Comparison of ENCODE assay signal across 28 mouse cellular contexts in genomic region chr3:23946182-23946581, GRCm38 (mm10).
DNase-seq lines count a peak whose midpoint lies in the region; ATAC-seq and TF ChIP-seq lines count a peak whose summit lies in the region.
"Had no signal": no experiment of that assay in that cellular context is flagged by ENCODE, and none has a peak within 500 bp of the region (broad histone marks: within the 10 kb centered on the region; RNA-seq: fewer than 3 reads in every experiment).

No protein-coding gene starts in this region.

- H3K27ac ChIP-seq in hindbrain, embryonic 11.5 days (ENCODE audit: low read depth, low read length), result no peak overlapping the region
- no peak overlapping the region for H3K27ac ChIP-seq in hindbrain, embryonic 13.5 days
- H3K27ac ChIP-seq in hindbrain, embryonic 15.5 days (replicated peaks), result no peak overlapping the region
- H3K27ac ChIP-seq in hindbrain, embryonic 10.5 days, result no peak overlapping the region
- no peak overlapping the region for H3K27ac ChIP-seq in hindbrain, postnatal 0 days
- H3K27ac ChIP-seq: embryonic facial prominence, embryonic 13.5 days; embryonic facial prominence, embryonic 15.5 days; forebrain, embryonic 10.5 days; forebrain, embryonic 12.5 days had no signal

- H3K36me3 ChIP-seq in hindbrain, embryonic 11.5 days (ENCODE audit: control insufficient read depth, insufficient read depth, low read length), result no peaks in the 10 kb centered on the region
- no peaks in the 10 kb centered on the region for H3K36me3 ChIP-seq in hindbrain, embryonic 13.5 days
- no peaks in the 10 kb centered on the region for H3K36me3 ChIP-seq in hindbrain, embryonic 15.5 days
- no peaks in the 10 kb centered on the region for H3K36me3 ChIP-seq in hindbrain, embryonic 10.5 days
- H3K36me3 ChIP-seq in hindbrain, postnatal 0 days (ENCODE audit: insufficient read depth, low read length), result no peaks in the 10 kb centered on the region
- H3K36me3 ChIP-seq: embryonic facial prominence, embryonic 13.5 days; embryonic facial prominence, embryonic 15.5 days; forebrain, embryonic 10.5 days; forebrain, embryonic 12.5 days; G1E had no signal

- H3K4me3 ChIP-seq in hindbrain, embryonic 11.5 days (ENCODE audit: low read depth, low read length), result no peak overlapping the region
- no peak overlapping the region for H3K4me3 ChIP-seq in hindbrain, embryonic 13.5 days
- no peak overlapping the region for H3K4me3 ChIP-seq in hindbrain, embryonic 15.5 days
- H3K4me3 ChIP-seq in hindbrain, embryonic 10.5 days, result no peak overlapping the region
- no peak overlapping the region for H3K4me3 ChIP-seq in hindbrain, postnatal 0 days (ENCODE audit: low read length)
- H3K4me3 ChIP-seq: embryonic facial prominence, embryonic 13.5 days; embryonic facial prominence, embryonic 15.5 days; erythroblast, embryonic 14.5 days; forebrain, embryonic 10.5 days; forebrain, embryonic 12.5 days had no signal

- H3K9ac ChIP-seq in hindbrain, embryonic 11.5 days (ENCODE audit: low read depth, low read length), result no peak overlapping the region
- no peak overlapping the region for H3K9ac ChIP-seq in hindbrain, embryonic 13.5 days
- no peak overlapping the region for H3K9ac ChIP-seq in hindbrain, embryonic 15.5 days
- H3K9ac ChIP-seq in hindbrain, postnatal 0 days (replicated peaks; ENCODE audit: low read length), result no peak overlapping the region
- H3K9ac ChIP-seq: embryonic facial prominence, embryonic 13.5 days; embryonic facial prominence, embryonic 15.5 days; forebrain, embryonic 12.5 days had no signal

- no peak for TF ChIP-seq CTCF in brain, embryonic 14.5 days (IDR thresholded peaks at IDR 0.05; ENCODE audit: borderline replicate concordance, extremely low read depth, insufficient read depth, insufficient read length)
- no peak for TF ChIP-seq CTCF in hindbrain, postnatal 0 days (IDR thresholded peaks at IDR 0.05; ENCODE audit: low read depth)

- no peak overlapping the region for H3K4me2 ChIP-seq in hindbrain, embryonic 11.5 days (replicated peaks; ENCODE audit: low read depth, low read length)
- H3K4me2 ChIP-seq in hindbrain, embryonic 13.5 days, result no peak overlapping the region
- no peak overlapping the region for H3K4me2 ChIP-seq in hindbrain, embryonic 15.5 days
- H3K4me2 ChIP-seq in hindbrain, postnatal 0 days (ENCODE audit: low read depth, low read length), result no peak overlapping the region
- H3K4me2 ChIP-seq: embryonic facial prominence, embryonic 13.5 days; embryonic facial prominence, embryonic 15.5 days; forebrain, embryonic 12.5 days had no signal

- H3K4me1 ChIP-seq in hindbrain, embryonic 11.5 days (replicated peaks; ENCODE audit: control insufficient read depth, insufficient read depth, low read length), result no peaks in the 10 kb centered on the region
- H3K4me1 ChIP-seq in hindbrain, embryonic 13.5 days (replicated peaks), result no peaks in the 10 kb centered on the region
- H3K4me1 ChIP-seq in hindbrain, embryonic 15.5 days (replicated peaks), result no peaks in the 10 kb centered on the region
- no peaks in the 10 kb centered on the region for H3K4me1 ChIP-seq in hindbrain, embryonic 10.5 days (replicated peaks)
- no peaks in the 10 kb centered on the region for H3K4me1 ChIP-seq in hindbrain, postnatal 0 days (ENCODE audit: insufficient read depth, low read length)
- H3K4me1 ChIP-seq: embryonic facial prominence, embryonic 13.5 days; embryonic facial prominence, embryonic 15.5 days; forebrain, embryonic 10.5 days; forebrain, embryonic 12.5 days had no signal

- peak; percentile 74; the same call in 1 of the 2 replicates for ATAC-seq in hindbrain, embryonic 11.5 days (ENCODE audit: low FRiP score)
- no peak for ATAC-seq in hindbrain, embryonic 13.5 days (ENCODE audit: low FRiP score)
- peak; percentile 61; the same call in 1 of the 2 replicates for ATAC-seq in hindbrain, embryonic 15.5 days (ENCODE audit: low FRiP score, low read depth)
- no peak for ATAC-seq in hindbrain, postnatal 0 days
- ATAC-seq: activated CD4-positive, CD25-positive, alpha-beta regulatory T cell, adult 4 months; CD4-positive, CD25-positive, alpha-beta regulatory T cell, adult 4 months; forebrain, embryonic 14.5 days; forebrain, embryonic 16.5 days; Patski had no signal

- H3K9me3 ChIP-seq in hindbrain, embryonic 11.5 days (ENCODE audit: control insufficient read depth, low read length), result no peaks in the 10 kb centered on the region
- no peaks in the 10 kb centered on the region for H3K9me3 ChIP-seq in hindbrain, embryonic 13.5 days
- H3K9me3 ChIP-seq in hindbrain, embryonic 15.5 days, result no peaks in the 10 kb centered on the region
- H3K9me3 ChIP-seq in hindbrain, embryonic 10.5 days, result no peaks in the 10 kb centered on the region
- H3K9me3 ChIP-seq in hindbrain, postnatal 0 days (ENCODE audit: low read length), result no peaks in the 10 kb centered on the region
- H3K9me3 ChIP-seq: embryonic facial prominence, embryonic 13.5 days; embryonic facial prominence, embryonic 15.5 days; forebrain, embryonic 10.5 days; forebrain, embryonic 12.5 days; G1E had no signal

- peak; percentile 9 for DNase-seq in hindbrain, embryonic 11.5 days (ENCODE audit: low spot score)
- DNase-seq in hindbrain, embryonic 10.5 days (ENCODE audit: low spot score), result no peak
- peak; percentile 16 for DNase-seq in brain, embryonic 14.5 days (ENCODE audit: low read depth)
- peak; percentile 14 for DNase-seq in hindbrain, postnatal 0 days (ENCODE audit: low spot score)
- DNase-seq in adrenal gland, adult 8-10 months, result no peak
- DNase-seq: adrenal gland, postnatal 10 days; adrenal gland, postnatal 25 days; B cell, adult 2 months; cerebellum, adult 11-12 months; cerebellum, adult 2 months; cerebellum, adult 9-10 months; cerebellum, postnatal 10 days; cerebellum, postnatal 25 days; embryo, embryonic 11 days had no signal

- TF ChIP-seq POLR2A in brain, embryonic 14.5 days (IDR thresholded peaks at IDR 0.05; ENCODE audit: borderline replicate concordance, extremely low read depth, insufficient read depth, insufficient read length, poor library complexity, severe bottlenecking), result no peak

- WGBS in hindbrain, embryonic 11.5 days, result 76% methylated on average over 2 of the region's 2 CpGs
- WGBS in hindbrain, embryonic 13.5 days, result 64% methylated on average over 2 of the region's 2 CpGs
- 64% methylated on average over 2 of the region's 2 CpGs for WGBS in hindbrain, embryonic 15.5 days
- WGBS in hindbrain, embryonic 10.5 days, result 87% methylated on average over 2 of the region's 2 CpGs
- WGBS in hindbrain, postnatal 0 days, result 76% methylated on average over 2 of the region's 2 CpGs

- H3K27me3 ChIP-seq in hindbrain, embryonic 11.5 days (ENCODE audit: control insufficient read depth, insufficient read depth, low read length), result no peaks in the 10 kb centered on the region
- H3K27me3 ChIP-seq in hindbrain, embryonic 13.5 days, result no peaks in the 10 kb centered on the region
- no peaks in the 10 kb centered on the region for H3K27me3 ChIP-seq in hindbrain, embryonic 15.5 days
- H3K27me3 ChIP-seq in hindbrain, embryonic 10.5 days (ENCODE audit: insufficient read depth, poor library complexity, severe bottlenecking), result no peaks in the 10 kb centered on the region
- no peaks in the 10 kb centered on the region for H3K27me3 ChIP-seq in hindbrain, postnatal 0 days (ENCODE audit: insufficient read depth, low read length)
- H3K27me3 ChIP-seq: CH12.LX; embryonic facial prominence, embryonic 13.5 days; embryonic facial prominence, embryonic 15.5 days; forebrain, embryonic 12.5 days had no signal

Comparison
In these comparisons a context has a peak if more than half of its experiments do, and no peak if none do; other contexts are left out.
1. ATAC-seq: peak in hindbrain, embryonic 11.5 days (single experiment) and hindbrain, embryonic 15.5 days (single experiment); none in hindbrain, embryonic 13.5 days (single experiment) and hindbrain, postnatal 0 days (single experiment).
2. DNase-seq: peak in hindbrain, embryonic 11.5 days (single experiment), brain, embryonic 14.5 days (single experiment) and hindbrain, postnatal 0 days (single experiment); none in hindbrain, embryonic 10.5 days (single experiment) and adrenal gland, adult 8-10 months (single experiment).